Mouse (Mus musculus): ENCODE data around the gene Rbbp4.

Gene Rbbp4

GRCm38 (mm10) chr4:129289671-129290070, 45.5 kb downstream of the Rbbp4 start:
- no peak for DNase-seq

GRCm38 (mm10) chr4:129288067-129288466, 47.1 kb downstream of the Rbbp4 start:
- no peak for DNase-seq

- no peak for DNase-seq
Measured at GRCm38 (mm10) chr4:129287472-129287981, 47.6 kb downstream of the Rbbp4 start, which contains the start of gene Sync. Sync (plus strand) TSS chr4:129287617.

- no peak for DNase-seq
Measured at GRCm38 (mm10) chr4:129286683-129287471, 48.3 kb downstream of the Rbbp4 start.

DNA sequence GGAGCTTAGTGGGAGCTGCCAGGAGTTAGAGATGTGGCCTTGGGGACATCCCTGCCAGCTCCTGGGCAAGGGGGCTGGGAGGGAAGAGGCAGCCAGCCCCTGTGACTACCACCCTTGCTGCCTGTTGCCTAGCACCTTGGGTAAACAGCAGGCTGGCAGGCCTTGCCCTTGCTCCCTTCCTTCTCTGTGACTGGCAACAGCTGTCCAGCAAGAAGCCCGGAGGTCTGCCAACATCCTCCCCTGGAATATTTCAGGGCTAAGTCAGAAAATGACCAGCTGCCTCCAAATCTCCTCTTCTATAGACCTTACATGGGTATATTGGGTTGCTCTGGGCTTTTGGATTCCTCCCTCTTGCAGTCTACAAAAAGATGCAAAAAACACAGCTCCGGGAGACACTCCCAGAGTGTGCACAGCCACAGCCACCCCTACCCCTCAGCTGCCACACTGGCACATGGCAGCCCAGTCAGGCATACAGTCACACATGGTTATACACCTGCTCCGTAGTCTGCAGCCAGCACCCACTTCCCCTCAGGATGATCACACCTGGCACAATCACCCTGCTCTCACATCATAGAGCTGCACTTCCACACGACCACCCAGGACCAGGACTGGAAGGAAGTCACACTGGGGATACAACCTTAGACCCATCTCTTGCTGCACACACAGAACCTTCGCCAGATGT, 49.0 kb downstream of the Rbbp4 start:
- DNase-seq: no peak

GRCm38 (mm10) chr4:129284685-129285084, 50.5 kb downstream of the Rbbp4 start:
- DNase-seq: no peak

DNA sequence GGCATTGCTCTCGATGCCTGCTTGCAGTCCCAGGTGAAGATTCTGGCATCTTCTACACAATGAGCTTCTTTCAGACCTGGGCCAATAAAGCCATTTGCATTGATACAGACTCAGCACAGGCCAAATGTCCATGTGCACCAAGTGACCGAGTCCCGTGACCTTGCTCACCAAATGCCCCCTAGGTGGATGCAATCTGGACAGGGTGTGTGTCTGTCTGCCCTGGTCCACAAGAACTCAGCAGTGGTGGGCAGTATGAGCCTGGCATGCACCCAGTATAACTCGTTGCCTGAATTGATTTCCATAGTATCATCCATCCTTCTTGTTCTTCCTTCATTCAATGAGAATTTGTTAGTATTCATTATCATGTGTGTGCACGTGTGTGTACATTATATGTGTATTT, 51.9 kb downstream of the Rbbp4 start:
- DNase-seq: no peak

DNA sequence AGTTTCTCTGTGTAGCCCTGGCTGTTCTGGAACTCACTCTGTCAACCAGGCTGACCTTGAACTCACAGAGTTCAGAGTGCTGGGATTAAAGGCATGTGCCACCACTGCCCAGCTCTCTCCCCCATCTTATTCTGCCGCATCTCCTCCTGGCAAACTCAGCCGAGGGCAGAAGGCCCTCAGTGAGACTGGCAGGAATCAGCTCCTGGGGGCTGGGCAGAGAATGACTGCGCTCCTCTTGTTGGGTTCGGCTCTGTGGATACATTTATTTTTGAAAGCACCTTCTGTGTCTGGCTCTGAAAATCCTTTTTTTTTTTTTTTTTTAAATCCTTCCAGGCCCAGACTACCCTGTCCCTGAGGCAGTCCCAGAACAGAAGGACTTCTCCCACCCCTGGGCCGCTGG, 52.4 kb downstream of the Rbbp4 start:
- no peak for DNase-seq

GRCm38 (mm10) chr4:129276453-129276865, 58.7 kb downstream of the Rbbp4 start:
- DNase-seq: peak; percentile 98

DNA sequence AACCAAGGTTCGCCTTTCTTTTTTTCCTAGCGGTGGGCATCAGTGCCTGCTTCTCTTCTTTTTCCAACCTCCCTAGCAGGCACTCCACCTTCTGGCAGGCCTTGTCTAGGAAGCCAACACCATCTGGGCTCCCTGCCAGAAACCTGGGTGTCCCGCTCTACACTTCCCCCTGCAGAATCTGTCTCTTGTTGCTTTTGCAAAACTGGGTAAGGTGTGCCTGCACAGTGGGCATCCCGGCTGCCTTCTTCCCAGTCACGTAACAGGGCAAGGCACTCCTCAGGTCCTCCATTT, 62.5 kb downstream of the Rbbp4 start:
- DNase-seq: peak; percentile 66

DNA sequence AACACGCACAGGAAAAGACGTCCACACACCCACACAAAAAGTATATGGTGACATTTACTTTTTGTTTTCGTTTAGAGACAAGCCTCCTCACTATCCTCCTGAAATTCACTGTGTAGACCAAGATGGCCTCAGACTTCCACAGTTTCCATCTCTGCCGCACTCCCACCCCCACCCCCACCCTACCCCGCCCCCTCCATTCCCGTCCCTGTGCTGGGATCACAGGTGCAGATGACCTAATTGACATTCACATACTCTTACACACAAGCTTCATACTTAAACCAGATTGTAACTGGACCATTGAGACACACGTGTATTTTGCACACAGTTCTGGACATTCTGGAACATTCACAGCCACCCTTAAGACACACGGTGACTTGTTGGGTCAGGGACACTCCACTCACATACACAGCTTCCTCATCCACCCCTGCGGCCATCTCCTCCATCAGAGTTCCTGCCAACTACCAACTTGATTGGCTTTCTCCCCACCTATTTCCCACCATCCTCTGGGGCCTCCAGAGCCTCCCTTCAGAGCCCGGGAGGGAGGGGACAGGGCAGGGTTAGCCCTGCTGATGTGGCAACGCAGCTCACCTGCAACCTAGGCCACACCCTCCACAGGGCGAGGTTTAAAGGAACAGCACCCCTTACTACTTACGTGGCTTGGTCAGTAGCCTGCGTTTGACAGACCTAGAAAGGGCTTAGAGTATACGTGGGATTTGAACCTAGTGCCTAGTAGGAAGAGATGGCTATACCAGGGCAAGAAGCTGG, 63.0 kb downstream of the Rbbp4 start:
- peak; percentile 59 for DNase-seq

DNA sequence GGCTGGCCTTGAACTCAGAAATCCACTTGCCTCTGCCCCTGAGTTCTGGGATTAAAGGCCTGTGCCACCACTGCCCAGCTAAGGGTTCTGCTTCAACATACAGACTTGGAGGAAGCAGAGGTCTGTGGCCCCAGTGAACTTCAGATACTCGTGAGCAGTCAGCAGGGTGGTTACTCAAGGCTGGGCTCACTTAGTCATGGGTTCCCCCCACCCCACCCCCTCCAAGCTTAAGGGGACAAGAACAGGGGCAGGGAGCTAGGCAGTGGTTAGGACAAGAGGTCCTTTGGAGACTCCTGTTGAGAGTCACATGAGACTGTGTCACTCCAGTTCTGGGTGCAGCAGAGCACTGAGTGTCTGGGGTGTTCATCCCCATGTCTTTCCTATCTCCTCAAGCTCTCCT, 66.5 kb downstream of the Rbbp4 start:
- no peak for DNase-seq

DNA sequence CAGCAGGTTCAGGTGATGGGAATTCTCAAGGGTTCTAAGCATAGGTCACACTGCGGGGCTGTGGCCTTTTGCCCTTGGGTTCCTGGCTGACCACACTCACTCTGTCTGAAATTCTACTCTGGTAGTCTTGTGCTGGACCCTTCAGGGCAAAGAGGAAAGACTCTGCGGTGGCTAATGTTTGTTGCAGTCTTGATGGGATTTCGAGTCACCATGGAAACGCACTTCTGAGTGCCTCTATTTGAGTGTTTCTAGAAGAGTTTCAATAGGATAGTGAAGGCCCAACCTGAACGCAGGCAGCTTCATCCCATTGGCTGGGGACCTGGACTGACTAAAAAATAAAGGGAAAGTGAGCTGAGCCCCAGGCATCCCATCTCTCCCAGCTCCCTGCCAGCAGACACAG, 68.3 kb downstream of the Rbbp4 start:
- DNase-seq: no peak

GRCm38 (mm10) chr4:129266191-129266590, 69.0 kb downstream of the Rbbp4 start:
- no peak for DNase-seq

- peak; percentile 50 for DNase-seq
Measured at GRCm38 (mm10) chr4:129263225-129264021, 71.7 kb downstream of the Rbbp4 start.

GRCm38 (mm10) chr4:129261196-129261595, 74.0 kb downstream of the Rbbp4 start, which contains the start of gene C77080:
C77080 (minus strand) TSS chr4:129261404.
- DNase-seq: no peak

DNA sequence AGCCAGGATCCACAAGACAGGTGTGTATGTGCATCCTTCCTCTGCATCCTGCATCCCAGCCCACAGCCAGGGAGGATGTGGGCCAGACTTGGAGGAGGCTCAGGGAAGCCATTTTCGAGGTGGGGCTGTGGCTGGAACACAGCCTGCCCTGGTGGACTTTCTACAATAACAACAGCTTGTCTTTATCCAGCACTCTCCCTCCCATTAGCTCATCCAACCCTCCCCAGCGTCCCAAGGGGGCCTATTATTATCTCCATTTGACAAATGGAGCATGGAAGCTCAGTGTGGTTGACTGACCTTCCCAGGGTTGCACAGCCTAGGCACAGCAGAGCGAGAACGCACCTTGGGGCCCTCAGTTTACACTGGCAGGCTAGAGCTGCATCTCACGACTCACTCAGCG, 74.5 kb downstream of the Rbbp4 start:
- no peak for DNase-seq

DNA sequence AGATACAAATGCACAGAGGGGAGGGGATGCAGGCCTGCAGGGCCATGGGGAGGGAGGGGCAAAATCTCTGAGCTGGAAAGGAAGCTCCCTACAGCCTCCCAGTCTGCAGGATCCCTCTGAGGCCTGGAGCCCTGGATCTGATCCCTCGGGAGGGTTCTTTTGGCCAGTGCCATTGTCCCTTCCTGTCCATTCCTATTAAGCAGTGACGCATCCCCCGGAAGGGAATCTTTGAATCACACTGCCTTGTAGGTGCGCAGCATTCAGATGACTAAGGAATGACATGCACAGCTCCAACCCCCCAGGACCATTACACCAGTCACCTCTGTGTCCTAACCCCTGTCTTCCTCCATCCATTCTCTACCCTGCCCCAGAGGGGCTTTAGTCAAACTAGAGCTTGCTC, 76.1 kb downstream of the Rbbp4 start:
- DNase-seq: no peak
